Mouse (Mus musculus) CH12.LX (cell line): ENCODE results near the gene Marc1. TPM values are rescaled to one million over a fixed set of nuclear protein-coding genes. Genes with fewer than 3 reads are reported as not detected.

Experiments
- DNase-seq: peaks from one replicate; pipeline ENCODE4 v3.0.0-alpha.2; 2013; ENCODE audit errors: extremely low read depth
- H3K27ac ChIP-seq: 2 replicates; pipeline ENCODE4 v1.5.1; 2012; ENCODE audit warnings: low read depth, mild to moderate bottlenecking, control low read depth, moderate library complexity; ENCODE audit not compliant: insufficient read depth
- H3K27me3 ChIP-seq: replicated peaks from 2 replicates; pipeline ENCODE3; 2012; ENCODE audit warnings: inconsistent platforms
- H3K36me3 ChIP-seq, 2 experiments: replicated peaks in 1 of 2; 2 replicates each; pipeline versions ENCODE3 to v1.6.1; 2012; ENCODE audit warnings: inconsistent platforms in 1 of 2, low read length in 1 of 2, mild to moderate bottlenecking in 1 of 2, mixed read lengths in 1 of 2, moderate library complexity in 1 of 2; ENCODE audit not compliant: control insufficient read depth in 1 of 2, insufficient read depth in 1 of 2
- H3K4me1 ChIP-seq, 2 experiments: 2 replicates each; pipeline ENCODE4 v1.6.1; 2012; ENCODE audit warnings: inconsistent platforms in 1 of 2, moderate library complexity in 1 of 2; ENCODE audit not compliant: insufficient read depth in 2 of 2, control insufficient read depth in 1 of 2
- H3K4me2 ChIP-seq: 2 replicates; pipeline ENCODE4 v1.6.1; 2012; ENCODE audit warnings: low read depth, mild to moderate bottlenecking, control low read depth; ENCODE audit not compliant: poor library complexity, insufficient read depth, severe bottlenecking
- H3K4me3 ChIP-seq, 3 experiments: fragments of 150-350 bp in 1 of 3; sonication (generic) in 1 of 3; replicated peaks in 1 of 3; 2 replicates each; pipeline versions ENCODE3 to v1.5.1; 2011 to 2012; ENCODE audit warnings: low read depth in 2 of 3, low read length in 2 of 3, mild to moderate bottlenecking in 2 of 3, moderate library complexity in 2 of 3, control low read depth in 1 of 3, improper control_type of control experiment in 1 of 3, inconsistent platforms in 1 of 3, mixed read lengths in 1 of 3; ENCODE audit not compliant: poor library complexity in 1 of 3
- H3K79me2 ChIP-seq: replicated peaks from 2 replicates; pipeline ENCODE4 v1.6.1; 2012; ENCODE audit warnings: mild to moderate bottlenecking, moderate library complexity; ENCODE audit not compliant: control insufficient read depth, poor library complexity, insufficient read depth, severe bottlenecking; ENCODE audit errors: extremely low read depth
- H3K9ac ChIP-seq: 2 replicates; pipeline ENCODE4 v1.6.1; 2012; ENCODE audit warnings: low read depth, mild to moderate bottlenecking, control low read depth, moderate library complexity; ENCODE audit not compliant: insufficient read depth
- H3K9me3 ChIP-seq: replicated peaks from 2 replicates; pipeline ENCODE3; 2012; ENCODE audit warnings: low read length, inconsistent platforms, mixed read lengths
- BHLHE40 ChIP-seq: IDR thresholded peaks from 2 replicates; pipeline ENCODE4 v1.6.1; 2011; ENCODE audit warnings: mild to moderate bottlenecking, low read depth, low read length, improper control_type of control experiment
- CHD1 ChIP-seq: IDR thresholded peaks from 2 replicates; pipeline ENCODE4 v1.6.1; 2012; ENCODE audit warnings: low read depth, low read length, improper control_type of control experiment, inconsistent platforms
- CTCF ChIP-seq, 2 experiments: IDR thresholded peaks in 1 of 2; conservative IDR thresholded peaks in 1 of 2; 2 replicates each; pipeline ENCODE4 v1.5.1; 2011 to 2012; ENCODE audit warnings: low read depth in 2 of 2, low read length in 2 of 2, improper control_type of control experiment in 1 of 2, inconsistent platforms in 1 of 2, mild to moderate bottlenecking in 1 of 2, moderate library complexity in 1 of 2
- E2F4 ChIP-seq: IDR thresholded peaks from 2 replicates; pipeline ENCODE4 v1.6.1; 2011; ENCODE audit warnings: low read depth, low read length, improper control_type of control experiment; ENCODE audit not compliant: insufficient replicate concordance
- ELF1 ChIP-seq: IDR thresholded peaks from 2 replicates; pipeline ENCODE4 v1.6.1; 2014; ENCODE audit warnings: low read depth, mild to moderate bottlenecking, inconsistent platforms, low read length, improper control_type of control experiment
- EP300 ChIP-seq: IDR thresholded peaks from 2 replicates; pipeline ENCODE4 v1.6.1; 2011; ENCODE audit warnings: low read length, improper control_type of control experiment
- ETS1 ChIP-seq: conservative IDR thresholded peaks from 2 replicates; pipeline ENCODE4 v1.6.1; 2012; ENCODE audit warnings: low read depth, mild to moderate bottlenecking, inconsistent platforms, low read length, improper control_type of control experiment, moderate library complexity
- GABPA ChIP-seq: IDR thresholded peaks from 2 replicates; pipeline ENCODE4 v1.6.1; 2012; ENCODE audit warnings: low read depth, low read length, improper control_type of control experiment, inconsistent platforms; ENCODE audit not compliant: insufficient replicate concordance
- HCFC1 ChIP-seq: IDR thresholded peaks from 2 replicates; pipeline ENCODE4 v1.6.1; 2012; ENCODE audit warnings: low read depth, mild to moderate bottlenecking, inconsistent platforms, low read length, improper control_type of control experiment
- IRF4 ChIP-seq: IDR thresholded peaks from 2 replicates; pipeline ENCODE4 v1.6.1; 2014; ENCODE audit warnings: low read depth, mild to moderate bottlenecking, inconsistent platforms, low read length, improper control_type of control experiment
- JUND ChIP-seq: conservative IDR thresholded peaks from 2 replicates; pipeline ENCODE4 v1.6.1; 2011; ENCODE audit warnings: low read depth, low read length, improper control_type of control experiment
- MAFK ChIP-seq: IDR thresholded peaks from 2 replicates; pipeline ENCODE4 v1.6.1; 2011; ENCODE audit warnings: low read length, improper control_type of control experiment; ENCODE audit not compliant: insufficient replicate concordance
- MAX ChIP-seq: IDR thresholded peaks from 2 replicates; pipeline ENCODE4 v1.6.1; 2011; ENCODE audit warnings: low read length, improper control_type of control experiment
- MEF2A ChIP-seq: IDR thresholded peaks from 2 replicates; pipeline ENCODE4 v1.6.1; 2014; ENCODE audit warnings: low read depth, mild to moderate bottlenecking, inconsistent platforms, low read length, improper control_type of control experiment, borderline replicate concordance
- MXI1 ChIP-seq: IDR thresholded peaks from 2 replicates; pipeline ENCODE4 v1.6.1; 2011; ENCODE audit warnings: mild to moderate bottlenecking, low read depth, low read length, improper control_type of control experiment
- MYC ChIP-seq: IDR thresholded peaks from 2 replicates; pipeline ENCODE4 v1.6.1; 2011; ENCODE audit warnings: low read depth, mild to moderate bottlenecking, improper control_type of control experiment, low read length
- NRF1 ChIP-seq: IDR thresholded peaks from 2 replicates; pipeline ENCODE4 v1.6.1; 2014; ENCODE audit warnings: low read depth, mild to moderate bottlenecking, inconsistent platforms, low read length, improper control_type of control experiment, moderate library complexity
- PAX5 ChIP-seq: IDR thresholded peaks from 2 replicates; pipeline ENCODE4 v1.6.1; 2012; ENCODE audit warnings: low read length, inconsistent platforms, mixed read lengths
- RAD21 ChIP-seq: IDR thresholded peaks from 2 replicates; pipeline ENCODE4 v1.6.1; 2011; ENCODE audit warnings: low read depth, mild to moderate bottlenecking, low read length, improper control_type of control experiment, moderate library complexity
- SMC3 ChIP-seq: IDR thresholded peaks from 2 replicates; pipeline ENCODE4 v1.6.1; 2011; ENCODE audit warnings: low read depth, low read length, improper control_type of control experiment
- TBP ChIP-seq: conservative IDR thresholded peaks from 2 replicates; pipeline ENCODE4 v1.6.1; 2011; ENCODE audit warnings: low read depth, low read length, improper control_type of control experiment
- TCF12 ChIP-seq: IDR thresholded peaks from 2 replicates; pipeline ENCODE4 v1.6.1; 2014; ENCODE audit warnings: low read depth, mild to moderate bottlenecking, inconsistent platforms, low read length, improper control_type of control experiment
- ZC3H11A ChIP-seq: IDR thresholded peaks from 2 replicates; pipeline ENCODE4 v1.6.1; 2012; ENCODE audit warnings: low read depth, mild to moderate bottlenecking, inconsistent platforms, low read length, improper control_type of control experiment
- ZMIZ1 ChIP-seq: IDR thresholded peaks from 2 replicates; pipeline ENCODE4 v1.6.1; 2012; ENCODE audit warnings: low read depth, mild to moderate bottlenecking, inconsistent platforms, low read length, improper control_type of control experiment
- ZNF384 ChIP-seq: IDR thresholded peaks from 2 replicates; pipeline ENCODE4 v1.6.1; 2012; ENCODE audit warnings: low read depth, low read length, improper control_type of control experiment, inconsistent platforms
- dilution Hi-C: fragments of 300-500 bp; cut with MboI; formaldehyde crosslinking; loops from 2 replicates; pipeline ENCODE4 v1.14.3; 2020; ENCODE audit warnings: low sequenced_read_pairs; ENCODE audit not compliant: extremely low pct_unique_long_range_greater_than_20kb, extremely low pct_ligation_motif_present
- in situ Hi-C: fragments of 300-500 bp; cut with MboI; formaldehyde crosslinking; loops from 3 replicates; pipeline ENCODE4 v1.14.3; 2019; ENCODE audit warnings: low sequenced_read_pairs, low pct_ligation_motif_present, low pct_unique_long_range_greater_than_20kb, mixed read lengths
- polyA plus RNA-seq: library from polyadenylated mRNA; unstranded; fragments of >175 nt; gene quantifications from 2 replicates; pipeline ENCODE4 v1.2.1, GENCODE M21; 2012; ENCODE audit warnings: low read depth; ENCODE audit not compliant: insufficient read length
- total RNA-seq, 2 experiments: library from RNA; depleted of rRNA; stranded (reverse); fragments of 300-350 nt in 1 of 2; fragments of >200 nt in 1 of 2; gene quantifications; 2 replicates each; pipeline ENCODE4 v1.2.3; 2012 to 2014

Marc1 gene
- total and polyA plus RNA-seq, 3 experiments: not detected

DNA sequence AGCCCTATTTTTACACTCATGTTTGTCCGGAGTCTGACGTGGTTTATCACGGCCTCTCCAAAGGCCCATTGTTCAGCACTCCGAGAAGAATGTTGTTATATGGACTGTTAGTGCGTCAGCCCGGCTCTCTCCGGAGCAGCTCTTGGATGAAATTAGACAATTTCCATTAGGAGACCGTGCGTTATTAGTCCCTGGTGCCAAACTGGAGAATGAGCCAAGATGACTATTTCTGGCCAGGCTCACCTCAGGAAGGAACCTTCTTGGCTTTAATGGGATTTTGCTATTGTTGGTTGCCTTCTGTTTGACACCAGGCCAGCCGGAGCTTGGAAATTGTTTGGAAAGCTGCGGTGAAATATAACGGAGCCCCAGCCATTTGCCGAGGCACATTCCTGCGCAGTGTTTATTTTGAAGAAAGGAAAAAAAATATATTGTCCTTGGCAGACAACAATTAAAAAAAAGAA lies 62.4 kb downstream of the Marc1 start:
- in situ Hi-C loops: no loop called here
- peaks cover under 1% of the 10 kb centered on the region for H3K9me3 ChIP-seq
- TF ChIP-seq GABPA: no peak
- TF ChIP-seq EP300: no peak
- TF ChIP-seq CHD1: no peak
- TF ChIP-seq JUND: no peak
- TF ChIP-seq NRF1: no peak
- no peak for TF ChIP-seq CTCF (conservative IDR thresholded peaks at IDR 0.05 in 1 of 2, IDR thresholded peaks at IDR 0.05 in 1 of 2; ENCODE audit: low read depth in 2 of 2, low read length in 2 of 2)
- TF ChIP-seq MYC: no peak
- TF ChIP-seq ELF1: no peak
- TF ChIP-seq BHLHE40: no peak
- TF ChIP-seq TCF12: no peak
- TF ChIP-seq MAFK: no peak
- TF ChIP-seq, all 38 proteins: peak for 0
- DNase-seq: no peak
- Histone ChIP-seq H3K36me3 (no peaks in the 10 kb centered on the region), H3K27me3 (peaks cover 2% of the 10 kb centered on the region), H3K9ac (no peak overlapping the region), H3K79me2 (no peaks in the 10 kb centered on the region), H3K4me1 (no peaks in the 10 kb centered on the region), H3K4me2 (no peak overlapping the region), H3K4me3 (no peak overlapping the region), H3K27ac (no peak overlapping the region)
- dilution Hi-C loops: no loop called here

DNA sequence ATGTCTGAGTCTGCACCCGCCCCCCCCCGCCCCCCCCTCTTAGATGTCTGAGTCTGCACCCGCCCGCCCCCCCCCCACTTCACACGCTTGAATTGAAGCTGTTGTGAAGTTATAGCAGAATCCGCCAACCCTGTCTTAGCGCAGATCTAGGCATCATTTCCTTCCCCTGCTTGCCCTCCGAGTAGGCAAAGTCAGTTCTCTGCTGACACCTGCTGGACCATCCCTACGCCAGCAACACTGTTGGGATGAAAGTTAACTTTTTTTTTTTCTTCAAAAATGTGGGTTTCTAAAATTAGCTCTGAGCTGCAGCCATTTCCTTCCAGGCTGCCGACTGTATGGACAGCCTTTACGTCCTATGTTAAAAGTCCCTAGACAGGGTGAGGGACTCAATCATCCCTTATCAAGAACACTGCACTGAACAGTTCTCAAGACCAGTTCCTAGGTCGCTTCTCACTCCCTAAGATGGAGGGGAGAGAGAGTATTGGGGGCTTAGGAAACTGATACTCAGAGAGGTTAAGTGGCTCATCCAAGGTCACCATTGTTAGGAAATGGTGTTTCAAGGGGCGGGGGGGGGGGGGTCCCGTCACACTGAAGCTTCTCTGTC lies 73.1 kb downstream of the Marc1 start:
- peak; percentile 74 for DNase-seq
- no peaks in the 10 kb centered on the region for H3K36me3 ChIP-seq
- peak overlapping the region; percentile 77 for H3K4me2 ChIP-seq
- no peak overlapping the region for H3K27ac ChIP-seq
- H3K27me3 ChIP-seq: peaks cover 42% of the 10 kb centered on the region
- in situ Hi-C loops: loop anchor here (10.0 kb wide), 2 partner anchors 273 to 473 kb away; no protein-coding TSS in a partner anchor
- no peaks in the 10 kb centered on the region for H3K79me2 ChIP-seq
- TF ChIP-seq IRF4 (peak; percentile 42; the same call in 1 of the 2 replicates), HCFC1 (no peak), GABPA (no peak), E2F4 (no peak), PAX5 (no peak), ZC3H11A (peak; percentile 81), SMC3 (peak; percentile 89), MXI1 (no peak), CTCF (conservative IDR thresholded peaks at IDR 0.05 in 1 of 2, IDR thresholded peaks at IDR 0.05 in 1 of 2; ENCODE audit: low read depth in 2 of 2, low read length in 2 of 2) (peak; percentile 31 to 92; a peak in 2 of 4 replicates), ZNF384 (peak; percentile 94), JUND (no peak), RAD21 (peak; percentile 90), TBP (no peak), BHLHE40 (0 out of 2 replicates have a peak, but pooled peaks have one; percentile 5), MAFK (no peak), ZMIZ1 (no peak), ETS1 (no peak), MEF2A (peak; percentile 88), MAX (no peak)
- TF ChIP-seq, all 38 proteins: peak for 8
- Histone ChIP-seq H3K4me3 (no peak overlapping the region), H3K4me1 (peaks cover 2 to 28% of the 10 kb centered on the region in 2 experiments; a peak in 2 of 4 replicates), H3K9ac (no peak overlapping the region), H3K9me3 (no peaks in the 10 kb centered on the region)
- dilution Hi-C loops: no loop called here
